Mouse (Mus musculus) thymus, postnatal 36 days (tissue): ENCODE measurements around the gene Ovol2.

Experiments used
- DNase-seq, 2 experiments: peaks; one replicate each; pipeline ENCODE4 v3.0.0; 2022; ENCODE audit warnings: mixed read lengths in 2 of 2

Gene Ovol2

GRCm38 (mm10) chr2:144267004-144267730, 64.8 kb downstream of the Ovol2 start:
- DNase-seq: no peak

GRCm38 (mm10) chr2:144265916-144266683, 65.8 kb downstream of the Ovol2 start:
- DNase-seq: no peak

- no peak for DNase-seq
Observed at GRCm38 (mm10) chr2:144265120-144265488, 66.8 kb downstream of the Ovol2 start.

- DNase-seq: no peak
Observed at GRCm38 (mm10) chr2:144264398-144265119, 67.4 kb downstream of the Ovol2 start.

GRCm38 (mm10) chr2:144262837-144263236, 69.1 kb downstream of the Ovol2 start:
- DNase-seq: no peak
